Mouse (Mus musculus): ENCODE measurements at regions not wholly inside any gene's neighbourhood (a gene's known extent, or its start where the extent isn't known, plus 50 kb on each side); places are given as distances from the start of the nearest gene placed in this dataset.

GRCm38 (mm10) chr14:76780572-76781523 is 224.2 kb upstream of the Serp2 start:
- 46% methylated on average over 14 of the region's 14 CpGs for WGBS
- TF ChIP-seq CTCF (IDR thresholded peaks at IDR 0.05; ENCODE audit: insufficient read depth, low read depth, low read length): no peak
- Histone ChIP-seq H3K4me3 (ENCODE audit: insufficient read depth, low read depth, low read length) (no peak overlapping the region), H3K4me1 (ENCODE audit: control insufficient read depth, insufficient read depth, low read length) (peaks cover 10% of the 10 kb centered on the region), H3K27ac (ENCODE audit: insufficient read depth, low read depth, low read length) (peak overlapping the region; percentile 68)

DNA sequence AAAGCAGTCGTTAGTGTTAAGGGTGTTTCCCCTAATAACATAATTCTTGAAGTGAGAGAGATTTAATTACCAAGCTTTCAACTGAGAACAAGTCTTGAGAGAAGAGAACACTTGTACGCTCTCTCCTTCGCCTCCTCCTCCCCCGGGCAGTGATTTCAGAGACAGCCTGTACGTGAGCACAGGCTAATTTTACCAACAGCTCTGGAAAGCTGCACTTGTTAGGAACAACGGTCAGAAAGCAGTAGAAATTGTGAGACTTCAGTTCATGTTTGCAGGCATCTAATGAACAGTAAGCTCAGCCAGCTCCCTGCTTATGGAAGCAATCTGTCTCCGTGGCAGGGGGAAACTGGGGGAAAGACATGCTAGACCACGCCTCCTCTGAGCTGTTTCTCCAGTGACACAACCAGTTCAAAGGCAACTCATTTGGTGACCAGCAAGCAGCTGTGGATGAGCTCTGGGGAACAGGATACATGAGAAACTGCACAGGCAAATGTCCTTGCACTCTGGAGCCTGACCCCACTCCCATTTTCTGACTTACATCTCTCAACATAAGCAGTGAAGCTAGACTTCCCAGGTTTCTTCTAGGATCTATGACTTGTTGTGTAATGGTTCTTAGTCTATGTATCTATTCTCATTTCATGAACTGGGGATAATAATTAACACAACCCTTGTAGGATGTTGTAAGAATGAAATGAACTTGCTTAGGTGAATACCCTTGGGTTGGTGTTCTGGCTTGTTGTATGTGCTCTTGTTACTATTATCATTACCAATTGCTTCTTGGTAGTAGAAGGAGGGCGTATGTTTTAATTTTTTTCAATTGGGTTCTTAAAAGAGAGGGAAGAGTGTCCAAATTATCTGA is 222.1 kb upstream of the Serp2 start:
- peak overlapping the region; percentile 91 for H3K27ac ChIP-seq (ENCODE audit: insufficient read depth, low read depth, low read length)
- 24% methylated on average over 9 of the region's 9 CpGs for WGBS
- TF ChIP-seq CTCF (IDR thresholded peaks at IDR 0.05; ENCODE audit: insufficient read depth, low read depth, low read length) (no peak), POLR2A (IDR thresholded peaks at IDR 0.05; ENCODE audit: insufficient read depth, low read depth, low read length) (no peak)
- H3K4me1 ChIP-seq (ENCODE audit: control insufficient read depth, insufficient read depth, low read length): peaks cover 10% of the 10 kb centered on the region
- no peak overlapping the region for H3K4me3 ChIP-seq (ENCODE audit: insufficient read depth, low read depth, low read length)

DNA sequence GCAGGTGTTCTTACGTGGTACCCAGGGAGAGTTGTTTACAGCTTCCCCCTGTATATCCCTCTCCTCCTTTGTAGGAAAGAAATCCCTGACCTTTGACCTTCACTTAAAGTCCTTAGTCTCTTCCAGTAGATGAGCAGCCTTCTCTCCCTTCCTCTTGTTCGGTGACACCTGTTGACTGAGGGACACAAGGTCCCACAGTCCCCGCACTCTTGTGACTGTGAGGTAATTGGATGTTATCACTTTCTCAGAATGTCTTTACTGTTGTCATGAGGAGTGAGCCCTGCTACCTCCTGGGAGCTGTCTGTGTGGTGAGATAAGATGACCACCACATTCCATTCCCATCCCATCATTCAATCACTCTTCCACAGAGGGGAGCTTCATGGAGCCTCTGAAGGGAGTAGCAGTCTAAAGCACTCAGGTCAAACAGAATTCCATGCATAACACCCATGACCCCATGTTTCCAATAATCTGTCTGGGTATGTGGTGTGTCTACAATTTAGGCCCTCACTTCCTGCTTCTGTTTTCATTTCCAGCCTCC is 218.8 kb upstream of the Serp2 start:
- WGBS: 84% methylated on average over 3 of the region's 3 CpGs
- TF ChIP-seq POLR2A (IDR thresholded peaks at IDR 0.05; ENCODE audit: insufficient read depth, low read depth, low read length) (no peak), CTCF (IDR thresholded peaks at IDR 0.05; ENCODE audit: insufficient read depth, low read depth, low read length) (no peak)
- Histone ChIP-seq H3K4me3 (ENCODE audit: insufficient read depth, low read depth, low read length) (no peak overlapping the region), H3K4me1 (ENCODE audit: control insufficient read depth, insufficient read depth, low read length) (peaks cover 13% of the 10 kb centered on the region), H3K27ac (ENCODE audit: insufficient read depth, low read depth, low read length) (no peak overlapping the region)

GRCm38 (mm10) chr14:76772781-76773438 is 216.2 kb upstream of the Serp2 start:
- no peak for TF ChIP-seq CTCF (IDR thresholded peaks at IDR 0.05; ENCODE audit: insufficient read depth, low read depth, low read length)
- TF ChIP-seq POLR2A (IDR thresholded peaks at IDR 0.05; ENCODE audit: insufficient read depth, low read depth, low read length): no peak
- Histone ChIP-seq H3K4me1 (ENCODE audit: control insufficient read depth, insufficient read depth, low read length) (peaks cover 4% of the 10 kb centered on the region; the same call in 1 of the 2 replicates), H3K27ac (ENCODE audit: insufficient read depth, low read depth, low read length) (peak overlapping the region; percentile 71), H3K4me3 (ENCODE audit: insufficient read depth, low read depth, low read length) (no peak overlapping the region)
- 32% methylated on average over 11 of the region's 11 CpGs for WGBS

DNA sequence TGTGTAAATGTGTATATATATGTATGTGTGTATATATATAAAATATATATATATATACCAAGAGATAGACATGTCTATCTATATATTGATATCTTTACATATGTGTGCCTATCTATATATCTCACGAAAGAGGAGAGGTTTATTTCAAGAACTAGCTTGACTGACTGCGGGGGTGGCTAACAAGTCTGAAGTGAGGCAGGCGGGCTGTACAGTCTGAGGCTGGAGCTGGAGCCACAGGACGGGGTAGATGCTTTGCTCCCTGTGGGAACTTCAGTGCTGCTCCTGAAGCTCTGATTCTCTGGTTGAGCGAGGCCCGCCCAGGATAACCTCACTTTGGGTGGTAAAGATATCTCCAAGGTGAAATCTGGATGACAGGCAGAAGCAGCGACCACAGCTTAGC is 213.4 kb upstream of the Serp2 start:
- no peak for TF ChIP-seq POLR2A (IDR thresholded peaks at IDR 0.05; ENCODE audit: insufficient read depth, low read depth, low read length)
- TF ChIP-seq CTCF (IDR thresholded peaks at IDR 0.05; ENCODE audit: insufficient read depth, low read depth, low read length): no peak
- H3K27ac ChIP-seq (ENCODE audit: insufficient read depth, low read depth, low read length): no peak overlapping the region
- H3K4me1 ChIP-seq (ENCODE audit: control insufficient read depth, insufficient read depth, low read length): peaks cover 5% of the 10 kb centered on the region
- no peak overlapping the region for H3K4me3 ChIP-seq (ENCODE audit: insufficient read depth, low read depth, low read length)
- 89% methylated on average over 7 of the region's 7 CpGs for WGBS

- 86% methylated on average over 6 of the region's 6 CpGs for WGBS
- Histone ChIP-seq H3K4me3 (ENCODE audit: insufficient read depth, low read depth, low read length) (no peak overlapping the region), H3K27ac (ENCODE audit: insufficient read depth, low read depth, low read length) (no peak overlapping the region), H3K4me1 (ENCODE audit: control insufficient read depth, insufficient read depth, low read length) (peaks cover 20% of the 10 kb centered on the region)
- TF ChIP-seq POLR2A (IDR thresholded peaks at IDR 0.05; ENCODE audit: insufficient read depth, low read depth, low read length): no peak
- no peak for TF ChIP-seq CTCF (IDR thresholded peaks at IDR 0.05; ENCODE audit: insufficient read depth, low read depth, low read length)
Observed at GRCm38 (mm10) chr14:76767301-76767700, 210.6 kb upstream of the Serp2 start.

GRCm38 (mm10) chr14:76766186-76766713 is 209.6 kb upstream of the Serp2 start:
- WGBS: 63% methylated on average over 10 of the region's 10 CpGs
- TF ChIP-seq CTCF (IDR thresholded peaks at IDR 0.05; ENCODE audit: insufficient read depth, low read depth, low read length) (no peak), POLR2A (IDR thresholded peaks at IDR 0.05; ENCODE audit: insufficient read depth, low read depth, low read length) (no peak)

GRCm38 (mm10) chr14:76765094-76765504 is 208.4 kb upstream of the Serp2 start:
- no peak for TF ChIP-seq POLR2A (IDR thresholded peaks at IDR 0.05; ENCODE audit: insufficient read depth, low read depth, low read length)
- no peak for TF ChIP-seq CTCF (IDR thresholded peaks at IDR 0.05; ENCODE audit: insufficient read depth, low read depth, low read length)

More at GRCm38 (mm10) chr14:76766186-76766713, 209.6 kb upstream of the Serp2 start:
- H3K4me3 ChIP-seq (ENCODE audit: insufficient read depth, low read depth, low read length): no peak overlapping the region
- peaks cover 25% of the 10 kb centered on the region for H3K4me1 ChIP-seq (ENCODE audit: control insufficient read depth, insufficient read depth, low read length)
- H3K27ac ChIP-seq (ENCODE audit: insufficient read depth, low read depth, low read length): no peak overlapping the region

More at GRCm38 (mm10) chr14:76765094-76765504, 208.4 kb upstream of the Serp2 start:
- 62% methylated on average over 6 of the region's 6 CpGs for WGBS
- H3K27ac ChIP-seq (ENCODE audit: insufficient read depth, low read depth, low read length): 0 out of 2 replicates have a peak overlapping the region, but pooled peaks have one; percentile 32
- no peak overlapping the region for H3K4me3 ChIP-seq (ENCODE audit: insufficient read depth, low read depth, low read length)
- H3K4me1 ChIP-seq (ENCODE audit: control insufficient read depth, insufficient read depth, low read length): peaks cover 33% of the 10 kb centered on the region

All from olfactory bulb, adult 2 months (tissue).